Mouse (Mus musculus) kidney, postnatal 14 days (tissue): Measurements from ENCODE around the gene Tnrc18.

Experiments
- DNase-seq: peaks from one replicate; pipeline ENCODE4 v3.0.0; 2022; ENCODE audit warnings: mixed read lengths

Tnrc18 gene

DNA sequence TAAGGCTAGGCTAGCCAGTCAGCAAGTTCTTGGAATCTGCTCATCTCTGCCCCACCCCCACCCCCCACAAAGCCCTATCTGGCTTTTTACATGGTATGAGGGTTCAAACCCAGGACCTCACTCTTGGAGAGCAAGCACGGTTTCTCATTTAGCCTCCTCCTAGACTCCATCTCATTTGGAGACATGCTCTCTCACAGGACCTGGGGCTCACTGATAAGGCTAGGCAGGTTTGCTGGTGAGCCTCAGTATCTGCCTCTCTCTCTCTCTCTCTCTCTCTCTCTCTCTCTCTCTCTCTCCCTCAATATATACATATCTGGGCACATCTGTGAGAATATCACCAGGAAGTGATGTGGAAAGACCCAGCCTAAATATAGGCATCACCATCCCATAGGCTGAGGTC is 138.4 kb downstream of the Tnrc18 start:
- DNase-seq: no peak

DNA sequence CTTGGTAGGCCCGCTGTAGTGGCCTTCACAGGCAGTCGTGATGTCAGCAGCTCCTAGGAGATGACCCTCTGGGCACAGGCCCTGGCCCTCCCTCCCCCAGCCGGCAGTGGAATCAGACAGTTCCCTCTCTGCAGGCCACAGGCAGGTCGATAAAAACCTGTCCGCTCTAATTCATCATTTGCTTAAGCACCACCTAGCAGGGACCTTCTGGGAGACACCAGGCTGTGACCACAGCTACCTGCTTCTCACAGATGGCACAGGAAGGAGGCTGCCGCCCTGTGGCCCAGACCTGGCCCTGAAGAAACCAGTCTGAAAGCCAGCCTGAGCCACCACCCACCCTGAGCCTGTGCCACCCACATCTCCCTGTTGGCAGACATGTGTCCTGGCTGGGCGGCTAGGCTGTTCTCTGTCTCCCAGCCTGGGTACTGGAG is 139.3 kb downstream of the Tnrc18 start:
- DNase-seq: no peak
